Mouse (Mus musculus) brain, embryonic 18.5 days (tissue): ENCODE measurements around the gene Il6st.
"Not testable (repeated sequence)": the region's sequence is repeated elsewhere in the genome, so short reads cannot be mapped to it uniquely, and the experiment has no call there.

Source experiments
- DNase-seq: peaks from one replicate; pipeline ENCODE4 v3.0.0-alpha.2; 2012; ENCODE audit warnings: low read depth, low spot score

Gene Il6st

GRCm38 (mm10) chr13:112463868-112464625 lies at the start of gene Il6st:
Gene Il6st (plus strand): TSS chr13:112464070.
- peak; percentile 83 for DNase-seq

GRCm38 (mm10) chr13:112415896-112416295 lies 48.0 kb upstream of the Il6st start:
- DNase-seq = no peak

GRCm38 (mm10) chr13:112416410-112417162 lies 47.3 kb upstream of the Il6st start:
- no peak for DNase-seq

- no peak for DNase-seq
These were observed 46.7 kb upstream of the Il6st start for GRCm38 (mm10) chr13:112417163-112417523.

GRCm38 (mm10) chr13:112417861-112418423 lies 45.9 kb upstream of the Il6st start:
- no peak for DNase-seq

- DNase-seq = no peak
These were observed 45.3 kb upstream of the Il6st start for GRCm38 (mm10) chr13:112418595-112418994.

- no peak for DNase-seq
These were observed 39.7 kb upstream of the Il6st start for GRCm38 (mm10) chr13:112424212-112424611.

- no peak for DNase-seq
These were observed 39.2 kb upstream of the Il6st start for GRCm38 (mm10) chr13:112424635-112425034.

- DNase-seq = no peak
These were observed 38.7 kb upstream of the Il6st start for GRCm38 (mm10) chr13:112425181-112425654.

- DNase-seq = no peak
These were observed 37.4 kb upstream of the Il6st start for GRCm38 (mm10) chr13:112426265-112427135.

GRCm38 (mm10) chr13:112427136-112427470 lies 36.8 kb upstream of the Il6st start:
- DNase-seq = not testable (repeated sequence)

- DNase-seq = no peak
These were observed 36.3 kb upstream of the Il6st start for GRCm38 (mm10) chr13:112427521-112427920.

GRCm38 (mm10) chr13:112433271-112433670 lies 30.6 kb upstream of the Il6st start:
- no peak for DNase-seq

GRCm38 (mm10) chr13:112435241-112436075 lies 28.4 kb upstream of the Il6st start:
- no peak for DNase-seq

- no peak for DNase-seq
These were observed 27.6 kb upstream of the Il6st start for GRCm38 (mm10) chr13:112436288-112436687.

- no peak for DNase-seq
These were observed 25.6 kb upstream of the Il6st start for GRCm38 (mm10) chr13:112438001-112438868.

- DNase-seq = no peak
These were observed 24.6 kb upstream of the Il6st start for GRCm38 (mm10) chr13:112439105-112439818.

GRCm38 (mm10) chr13:112439917-112440361 lies 23.9 kb upstream of the Il6st start:
- DNase-seq = no peak

GRCm38 (mm10) chr13:112440668-112441067 lies 23.2 kb upstream of the Il6st start:
- DNase-seq = no peak
